Mouse (Mus musculus) CD4-positive, CD25-positive, alpha-beta regulatory T cell, adult 2 months (primary cell): ENCODE results near the gene Gm10840.

Experiments used
- DNase-seq: peaks from one replicate; pipeline ENCODE4 v3.0.0-alpha.2; 2012; ENCODE audit warnings: low read depth, low spot score

Gm10840 gene

DNA sequence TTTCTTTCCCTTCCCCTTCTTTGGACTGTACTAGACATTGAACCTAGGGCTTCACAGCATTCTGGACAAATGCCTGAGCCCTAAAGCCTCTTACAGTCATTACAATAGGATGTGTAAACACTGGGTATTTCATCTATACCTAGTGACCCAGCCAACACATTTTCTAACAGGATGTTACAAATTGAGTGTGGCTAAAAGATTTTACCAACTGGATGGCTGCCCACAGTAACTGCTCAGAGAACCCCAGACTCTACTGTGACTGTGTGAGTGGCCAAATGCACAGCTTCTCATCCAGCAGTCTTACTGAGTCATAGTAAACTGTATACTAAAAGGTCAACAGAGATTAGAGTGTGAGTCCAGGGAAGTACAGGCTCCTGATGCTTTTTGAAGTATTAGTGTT, 34.7 kb downstream of the Gm10840 start:
- DNase-seq, result no peak

GRCm38 (mm10) chr11:106198277-106198676, 37.6 kb downstream of the Gm10840 start:
- DNase-seq, result peak; percentile 24

DNA sequence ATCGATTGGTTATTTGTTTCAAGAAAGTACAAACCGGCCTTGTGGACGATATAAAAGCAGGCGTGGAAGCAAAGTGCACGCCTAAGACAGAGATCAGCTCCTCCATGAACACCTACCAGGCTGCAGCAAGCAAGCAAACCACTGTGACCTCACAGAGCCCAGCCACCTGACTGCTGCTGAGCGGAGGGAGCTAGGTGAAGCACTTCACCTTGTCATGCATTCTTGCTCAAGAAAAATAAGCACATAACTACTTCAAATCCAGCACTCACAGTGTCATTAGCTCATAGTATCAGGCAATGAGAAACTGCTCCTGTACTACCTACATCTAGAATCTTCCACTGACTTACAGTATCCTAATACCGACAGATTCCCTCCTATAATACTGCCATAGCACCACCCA, 39.3 kb downstream of the Gm10840 start:
- DNase-seq, result peak; percentile 23

DNA sequence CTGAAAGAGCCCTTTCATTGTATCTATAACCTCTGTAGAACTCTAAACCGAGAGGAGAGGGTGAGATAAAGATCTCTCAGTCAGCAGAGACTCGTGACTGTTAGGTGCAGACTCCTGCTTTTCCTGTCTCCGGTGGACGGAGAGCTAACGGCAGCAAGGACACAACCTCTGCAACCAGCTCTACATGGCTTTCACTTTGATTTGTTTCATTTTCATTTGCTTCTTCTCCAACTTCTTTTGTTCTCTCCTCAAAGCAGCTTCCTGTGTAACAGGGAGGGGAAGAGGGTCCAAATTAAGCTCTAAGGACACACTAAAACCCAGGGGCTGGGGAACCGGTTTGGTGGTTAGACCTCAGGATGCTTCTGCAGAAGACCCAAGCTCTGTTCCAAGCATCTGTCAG, 40.1 kb downstream of the Gm10840 start:
- peak; percentile 56 for DNase-seq

- peak; percentile 66 for DNase-seq
These were observed 40.9 kb downstream of the Gm10840 start for GRCm38 (mm10) chr11:106201337-106202122.

- DNase-seq, result peak; percentile 68
These were observed 41.4 kb downstream of the Gm10840 start, which contains the start of gene Strada for GRCm38 (mm10) chr11:106202123-106202465. Strada (minus strand) TSS chr11:106202168.
